Mouse (Mus musculus): ENCODE measurements around the gene Hipk4. TPM values are rescaled to one million over a fixed set of nuclear protein-coding genes. Genes with fewer than 3 reads are reported as not detected.

Hipk4 gene
- 0.20 TPM for polyA plus RNA-seq (2014; fragmentation: Illumina TruSeq; extraction: RNeasy Lipid Tissue Mini Kit (QIAGEN cat#74804); ENCODE audit: low read depth, low replicate concordance)

DNA sequence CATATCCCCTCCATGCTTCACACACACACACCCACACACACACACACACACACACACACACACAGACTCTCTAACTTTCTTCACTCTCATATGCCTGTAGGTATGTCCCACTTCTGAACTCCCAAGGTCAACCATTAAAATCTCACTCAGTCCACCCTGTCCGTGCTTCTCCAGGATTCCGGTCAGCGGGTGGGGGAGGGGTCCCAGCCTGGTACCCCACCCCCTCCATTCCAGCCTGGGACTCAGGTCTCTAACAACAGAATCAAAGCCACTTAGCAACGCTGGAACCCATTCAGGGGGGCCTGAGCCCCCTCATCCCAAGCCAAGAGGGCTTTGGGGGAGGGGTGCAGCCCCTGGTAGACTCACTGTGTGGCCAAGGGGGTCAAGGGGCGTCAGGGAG is at the start of gene Hipk4:
Hipk4 (plus strand) TSS at position 301 of the 400 bp plus-strand sequence.

DNA sequence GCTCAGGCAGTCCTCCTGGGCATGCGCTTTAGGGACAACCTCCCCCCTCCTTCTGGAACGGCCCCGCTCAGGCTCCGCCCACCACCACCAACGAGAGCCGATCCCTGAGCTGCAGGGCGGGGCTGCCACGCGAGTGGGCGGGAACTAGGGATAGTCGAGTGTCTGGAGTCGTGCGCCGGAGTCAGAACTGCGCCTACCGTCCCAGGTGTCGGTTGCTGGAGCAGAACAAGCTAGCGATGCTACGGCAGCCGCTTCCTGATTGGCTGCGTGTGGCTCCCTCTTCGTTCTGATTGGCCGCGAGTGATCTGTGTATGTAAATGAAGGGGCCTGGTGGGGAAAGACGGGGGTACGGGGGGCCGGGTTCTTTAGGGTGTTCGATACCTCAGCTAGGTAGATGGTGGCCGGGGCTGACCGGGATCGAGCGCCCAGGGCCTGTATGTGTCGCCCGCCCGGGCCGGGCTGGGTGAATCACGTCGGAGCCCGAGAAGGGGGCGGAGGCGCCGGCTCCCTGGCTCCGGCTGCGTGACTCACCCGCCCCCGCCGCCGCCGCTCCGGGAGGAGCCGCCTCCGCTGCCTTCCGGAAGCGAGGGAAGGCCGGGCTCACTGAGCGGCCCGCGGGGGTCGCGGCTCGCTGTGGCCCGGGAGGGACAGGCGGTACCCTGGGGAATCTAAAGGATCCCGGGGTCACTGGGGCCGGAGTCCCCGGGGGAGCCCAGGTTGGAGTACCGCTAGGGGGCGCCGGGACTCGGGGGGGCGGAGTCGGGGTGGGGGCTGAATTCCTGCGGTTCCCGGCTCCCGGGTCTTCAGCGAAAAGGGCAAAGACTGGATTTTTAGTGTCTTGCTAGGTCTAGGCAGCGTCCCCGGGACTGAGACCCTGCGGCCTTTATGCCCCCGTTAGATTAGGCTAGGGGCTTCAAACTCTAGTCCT is 36.0 kb upstream of the Hipk4 start, which contains the start of gene Sertad1:
Sertad1 (plus strand) TSS at position 141 of the 928 bp plus-strand sequence.

DNA sequence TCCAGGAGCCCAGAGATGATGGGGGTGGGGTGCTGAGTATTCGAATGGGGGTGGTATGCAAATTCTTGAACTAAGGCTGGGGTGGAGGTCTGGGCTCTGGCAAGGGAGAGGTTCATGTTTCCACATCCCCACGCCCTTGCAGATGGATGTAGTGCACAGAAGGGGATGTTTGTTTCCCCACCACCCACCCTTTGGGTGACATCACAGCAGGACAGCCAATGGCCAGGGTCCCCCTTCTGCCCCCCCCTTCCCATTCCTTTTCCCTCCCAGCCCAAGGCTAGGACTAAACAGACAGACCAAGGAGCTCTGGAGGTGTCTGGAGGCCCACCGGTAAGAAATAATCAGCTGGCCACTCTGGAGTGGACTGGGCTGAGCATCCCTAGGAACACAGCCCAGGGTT is 24.0 kb upstream of the Hipk4 start, which contains the start of gene Prx:
Prx (plus strand) TSS at position 289 of the 400 bp plus-strand sequence.

DNA sequence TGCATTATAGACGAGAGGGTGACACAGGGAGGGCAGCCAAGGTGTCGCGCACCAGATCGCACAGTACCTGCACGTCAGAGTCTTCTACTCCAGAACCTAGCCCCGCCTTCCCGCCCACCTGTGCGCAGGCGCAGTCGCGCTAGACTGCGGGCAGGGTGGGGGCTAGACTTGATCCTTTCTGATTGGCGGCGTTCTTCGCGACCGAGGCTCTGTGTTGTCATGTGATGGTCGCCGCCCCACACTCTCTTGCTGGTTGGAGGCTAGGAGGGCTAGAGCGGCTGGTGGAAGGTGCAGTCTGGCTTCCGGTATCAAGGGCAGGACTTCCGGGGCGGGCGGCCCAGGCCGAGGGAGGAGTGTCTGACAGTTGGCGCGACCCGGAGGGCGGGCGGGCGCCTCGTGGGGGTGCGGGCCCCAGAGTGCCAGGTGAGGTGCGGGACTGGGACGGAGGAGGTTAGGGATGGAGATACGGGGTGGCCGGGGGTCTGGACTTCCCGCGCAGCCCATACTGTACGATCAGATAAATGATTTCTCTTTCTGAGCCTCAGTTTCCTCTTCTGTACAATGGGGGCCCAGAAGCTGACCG is 30.0 kb downstream of the Hipk4 start, which contains the start of the genes Pld3 and 2310022A10Rik:
Pld3 (minus strand) TSS at position 288 of the 583 bp plus-strand sequence.
2310022A10Rik (plus strand) TSS at position 303 of the 583 bp plus-strand sequence.

Other genes with a start within 250 kb of the Hipk4 start
- not detected for gene Ltbp4, start 185.6 kb upstream of the Hipk4 start, polyA plus RNA-seq (2014; fragmentation: Illumina TruSeq; extraction: RNeasy Lipid Tissue Mini Kit (QIAGEN cat#74804); ENCODE audit: low read depth, low replicate concordance)
- gene Shkbp1, start 167.2 kb upstream of the Hipk4 start, polyA plus RNA-seq (2014; fragmentation: Illumina TruSeq; extraction: RNeasy Lipid Tissue Mini Kit (QIAGEN cat#74804); ENCODE audit: low read depth, low replicate concordance): 0.57 TPM
- gene Gm20479, start 165.8 kb upstream of the Hipk4 start, polyA plus RNA-seq (2014; fragmentation: Illumina TruSeq; extraction: RNeasy Lipid Tissue Mini Kit (QIAGEN cat#74804); ENCODE audit: low read depth, low replicate concordance): not detected
- gene Sptbn4, start 75.6 kb upstream of the Hipk4 start, polyA plus RNA-seq (2014; fragmentation: Illumina TruSeq; extraction: RNeasy Lipid Tissue Mini Kit (QIAGEN cat#74804); ENCODE audit: low read depth, low replicate concordance): not detected
- gene Blvrb, start 75.3 kb upstream of the Hipk4 start, polyA plus RNA-seq (2014; fragmentation: Illumina TruSeq; extraction: RNeasy Lipid Tissue Mini Kit (QIAGEN cat#74804); ENCODE audit: low read depth, low replicate concordance): 1.1 TPM
- gene Sertad3, start 49.5 kb upstream of the Hipk4 start, polyA plus RNA-seq (2014; fragmentation: Illumina TruSeq; extraction: RNeasy Lipid Tissue Mini Kit (QIAGEN cat#74804); ENCODE audit: low read depth, low replicate concordance): 1.1 TPM
- gene Sertad1, start 36.4 kb upstream of the Hipk4 start, polyA plus RNA-seq (2014; fragmentation: Illumina TruSeq; extraction: RNeasy Lipid Tissue Mini Kit (QIAGEN cat#74804); ENCODE audit: low read depth, low replicate concordance): 0.36 TPM
- gene Prx, start 23.9 kb upstream of the Hipk4 start, polyA plus RNA-seq (2014; fragmentation: Illumina TruSeq; extraction: RNeasy Lipid Tissue Mini Kit (QIAGEN cat#74804); ENCODE audit: low read depth, low replicate concordance): 0.08 TPM
- 1.8 TPM for gene Pld3, start 30.0 kb downstream of the Hipk4 start, polyA plus RNA-seq (2014; fragmentation: Illumina TruSeq; extraction: RNeasy Lipid Tissue Mini Kit (QIAGEN cat#74804); ENCODE audit: low read depth, low replicate concordance)
- gene 2310022A10Rik, start 30.0 kb downstream of the Hipk4 start, polyA plus RNA-seq (2014; fragmentation: Illumina TruSeq; extraction: RNeasy Lipid Tissue Mini Kit (QIAGEN cat#74804); ENCODE audit: low read depth, low replicate concordance): 2.4 TPM
- 8.8 TPM for gene Akt2, start 68.3 kb downstream of the Hipk4 start, polyA plus RNA-seq (2014; fragmentation: Illumina TruSeq; extraction: RNeasy Lipid Tissue Mini Kit (QIAGEN cat#74804); ENCODE audit: low read depth, low replicate concordance)
- not detected for gene Ttc9b, start 130.6 kb downstream of the Hipk4 start, polyA plus RNA-seq (2014; fragmentation: Illumina TruSeq; extraction: RNeasy Lipid Tissue Mini Kit (QIAGEN cat#74804); ENCODE audit: low read depth, low replicate concordance)
- 2.0 TPM for gene Map3k10, start 151.3 kb downstream of the Hipk4 start, polyA plus RNA-seq (2014; fragmentation: Illumina TruSeq; extraction: RNeasy Lipid Tissue Mini Kit (QIAGEN cat#74804); ENCODE audit: low read depth, low replicate concordance)
- 2.1 TPM for gene Zfp607b, start 166.1 kb downstream of the Hipk4 start, polyA plus RNA-seq (2014; fragmentation: Illumina TruSeq; extraction: RNeasy Lipid Tissue Mini Kit (QIAGEN cat#74804); ENCODE audit: low read depth, low replicate concordance)
- gene Zfp60, start 208.1 kb downstream of the Hipk4 start, polyA plus RNA-seq (2014; fragmentation: Illumina TruSeq; extraction: RNeasy Lipid Tissue Mini Kit (QIAGEN cat#74804); ENCODE audit: low read depth, low replicate concordance): 25.0 TPM